Mouse (Mus musculus) lung, postnatal 0 days (tissue): Measurements from ENCODE around the gene Cacna2d3.

Source experiments
- CTCF ChIP-seq: IDR thresholded peaks from 2 replicates; pipeline ENCODE4 v1.5.1; 2016; ENCODE audit warnings: antibody characterized with exemption, mild to moderate bottlenecking
- EP300 ChIP-seq: IDR thresholded peaks from 2 replicates; pipeline ENCODE4 v1.6.1; 2016; ENCODE audit warnings: antibody characterized with exemption, mild to moderate bottlenecking, control low read depth

GRCm38 (mm10) chr14:29095431-29095830 lies 626.2 kb downstream of the Cacna2d3 start:
- TF ChIP-seq CTCF (no peak), EP300 (no peak)
